Mouse (Mus musculus): ENCODE data around the gene Msmp. TPM values are rescaled to one million over a fixed set of nuclear protein-coding genes. Genes with fewer than 3 reads are reported as not detected.
A peak's percentile ranks its signal among the peaks of the same experiment; 100 is the strongest.

The Msmp gene
- 0.15 and 0.34 TPM in 2 replicates for polyA plus RNA-seq (2012; rRNA removed)

DNA sequence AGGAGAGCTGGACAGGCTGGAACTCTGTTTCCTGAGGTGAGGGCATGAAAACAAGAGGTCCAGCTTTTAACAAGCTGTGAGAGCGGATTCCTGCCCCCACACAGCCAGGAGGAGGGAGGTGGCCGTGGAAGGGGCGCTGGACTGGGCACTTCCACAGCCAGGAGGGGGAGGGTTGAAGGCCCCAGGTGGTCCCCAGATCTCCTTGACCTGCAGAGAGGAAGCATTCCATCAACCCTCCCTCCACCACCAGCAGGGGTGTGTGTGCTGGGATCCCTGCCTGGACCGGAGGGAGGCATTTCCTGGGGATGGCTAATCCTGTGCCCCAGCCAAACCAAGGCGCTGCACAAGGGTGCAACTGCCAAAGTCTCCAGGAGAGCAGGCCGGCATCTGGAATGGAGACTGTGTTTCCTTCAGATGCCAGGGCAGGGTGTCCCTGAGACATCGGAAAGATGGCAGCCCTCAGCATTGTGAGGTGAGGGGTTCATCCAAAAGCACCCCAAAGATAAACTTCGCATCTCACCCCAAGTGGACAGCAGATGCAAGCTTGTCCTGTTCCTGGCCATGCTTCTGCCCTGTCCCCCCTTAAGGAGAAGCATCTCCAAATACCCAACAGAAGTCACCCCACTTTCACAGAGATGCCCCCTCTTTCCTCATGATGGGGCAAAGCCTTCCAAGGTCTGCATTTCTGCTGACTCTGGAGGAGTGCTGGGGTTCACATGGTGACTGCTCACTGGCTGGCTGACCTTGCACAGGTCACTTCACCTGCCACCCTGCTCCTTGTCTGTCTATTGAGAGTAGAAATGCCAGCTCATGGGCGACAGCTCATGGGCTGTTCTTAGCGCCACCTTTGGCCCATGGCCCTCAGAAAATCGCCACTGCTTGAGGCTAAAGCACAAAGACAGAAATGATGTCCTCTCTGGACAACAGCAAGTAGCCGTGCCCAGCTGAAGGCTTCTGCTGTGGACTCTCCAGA, at the start of gene Msmp:
Gene Msmp (minus strand): TSS at position 51 of the 973 bp plus-strand sequence.
- TF ChIP-seq CTCF (IDR thresholded peaks at IDR 0.05; ENCODE audit: extremely low read depth, insufficient read depth, low read length), result no peak
- 0 out of 2 replicates have a peak, but pooled peaks have one; percentile 4 for TF ChIP-seq POLR2A (IDR thresholded peaks at IDR 0.05; ENCODE audit: extremely low read depth, insufficient read depth, low read length)
- peaks cover 2% of the 10 kb centered on the region for H3K4me1 ChIP-seq (ENCODE audit: control insufficient read depth, insufficient read depth, low read length)
- no peak within 1 kb of the TSS for H3K4me3 ChIP-seq (ENCODE audit: insufficient read depth, low read length)
- H3K27ac ChIP-seq (ENCODE audit: insufficient read depth, low read length), result no peak within 1 kb of the TSS

DNA sequence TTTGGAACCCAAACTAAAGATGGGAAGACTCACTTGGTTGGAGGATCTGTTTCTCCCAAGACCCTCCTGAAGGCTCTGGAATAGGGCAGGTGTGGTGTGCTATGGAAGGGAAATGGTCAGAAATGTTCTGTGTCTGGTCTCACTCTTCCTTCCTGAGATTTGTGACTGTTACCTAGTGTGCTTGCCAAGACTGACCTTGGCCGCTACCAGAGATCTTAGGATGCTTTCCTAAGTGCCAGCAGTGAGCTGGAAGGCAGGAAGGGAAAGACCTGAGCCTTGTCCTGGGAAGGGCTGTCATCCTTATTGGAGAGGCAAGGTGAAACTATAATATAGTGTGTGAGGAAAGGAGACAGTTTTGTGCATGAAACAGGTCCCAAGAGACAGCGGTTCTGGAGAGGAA, 49.4 kb upstream of the Msmp start:
- Histone ChIP-seq H3K4me3 (ENCODE audit: insufficient read depth, low read length) (no peak overlapping the region), H3K27ac (ENCODE audit: insufficient read depth, low read length) (no peak overlapping the region), H3K4me1 (ENCODE audit: control insufficient read depth, insufficient read depth, low read length) (no peaks in the 10 kb centered on the region)
- TF ChIP-seq POLR2A (IDR thresholded peaks at IDR 0.05; ENCODE audit: extremely low read depth, insufficient read depth, low read length) (no peak), CTCF (IDR thresholded peaks at IDR 0.05; ENCODE audit: extremely low read depth, insufficient read depth, low read length) (no peak)

DNA sequence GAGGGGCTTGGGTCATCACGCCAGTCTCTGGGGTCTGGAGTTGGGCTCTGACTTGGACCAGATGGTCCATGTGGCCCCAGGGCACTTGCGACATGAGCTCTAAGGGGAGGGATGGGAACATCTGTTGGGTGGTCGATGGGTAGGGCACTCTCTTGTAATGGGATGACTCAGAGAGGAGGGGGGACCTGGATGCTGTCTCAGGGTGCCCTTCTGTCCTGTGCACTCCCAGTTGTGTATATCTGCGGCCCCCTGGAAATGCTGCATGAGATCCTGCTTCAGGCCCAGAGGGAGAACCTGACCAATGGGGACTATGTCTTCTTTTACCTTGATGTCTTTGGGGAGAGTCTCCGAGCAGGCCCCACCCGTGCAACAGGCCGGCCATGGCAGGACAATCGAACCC, 49.0 kb upstream of the Msmp start:
- Histone ChIP-seq H3K4me1 (ENCODE audit: control insufficient read depth, insufficient read depth, low read length) (no peaks in the 10 kb centered on the region), H3K4me3 (ENCODE audit: insufficient read depth, low read length) (no peak overlapping the region), H3K27ac (ENCODE audit: insufficient read depth, low read length) (no peak overlapping the region)
- TF ChIP-seq CTCF (IDR thresholded peaks at IDR 0.05; ENCODE audit: extremely low read depth, insufficient read depth, low read length) (no peak), POLR2A (IDR thresholded peaks at IDR 0.05; ENCODE audit: extremely low read depth, insufficient read depth, low read length) (no peak)

DNA sequence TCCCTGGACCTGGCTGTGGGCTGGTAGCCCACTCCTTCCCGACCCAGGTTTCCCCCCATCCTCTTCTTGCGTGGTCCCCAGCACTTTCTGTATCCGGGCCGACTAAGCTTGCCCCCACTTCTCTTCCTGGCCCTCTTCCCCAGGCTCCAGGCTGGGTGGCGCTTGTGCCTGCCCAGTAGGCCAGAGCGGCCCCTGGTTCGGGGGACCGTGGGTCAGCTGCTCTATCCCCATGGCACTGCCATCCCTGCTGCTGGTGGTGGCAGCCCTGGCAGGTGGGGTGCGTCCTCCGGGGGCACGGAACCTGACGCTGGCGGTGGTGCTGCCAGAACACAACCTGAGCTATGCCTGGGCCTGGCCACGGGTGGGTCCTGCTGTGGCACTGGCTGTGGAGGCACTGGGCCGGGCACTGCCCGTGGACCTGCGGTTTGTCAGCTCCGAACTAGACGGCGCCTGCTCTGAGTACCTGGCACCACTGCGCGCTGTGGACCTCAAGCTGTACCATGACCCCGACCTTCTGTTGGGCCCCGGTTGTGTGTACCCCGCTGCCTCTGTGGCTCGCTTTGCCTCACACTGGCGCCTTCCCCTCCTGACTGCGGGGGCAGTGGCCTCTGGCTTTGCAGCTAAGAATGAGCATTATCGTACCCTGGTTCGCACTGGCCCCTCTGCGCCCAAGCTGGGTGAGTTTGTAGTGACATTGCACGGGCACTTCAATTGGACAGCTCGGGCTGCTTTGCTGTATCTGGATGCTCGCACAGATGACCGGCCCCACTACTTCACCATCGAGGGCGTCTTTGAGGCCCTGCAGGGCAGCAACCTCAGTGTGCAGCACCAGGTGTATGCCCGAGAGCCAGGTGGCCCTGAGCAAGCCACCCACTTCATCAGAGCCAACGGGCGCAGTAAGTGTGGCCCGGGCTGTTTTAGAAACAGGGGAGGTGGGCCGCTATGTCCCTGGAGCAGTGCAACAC, 47.9 kb upstream of the Msmp start:
- peak overlapping the region; percentile 83 for H3K4me3 ChIP-seq (ENCODE audit: insufficient read depth, low read length)
- H3K27ac ChIP-seq (ENCODE audit: insufficient read depth, low read length), result no peak overlapping the region
- TF ChIP-seq POLR2A (IDR thresholded peaks at IDR 0.05; ENCODE audit: extremely low read depth, insufficient read depth, low read length) (no peak), CTCF (IDR thresholded peaks at IDR 0.05; ENCODE audit: extremely low read depth, insufficient read depth, low read length) (no peak)
- H3K4me1 ChIP-seq (ENCODE audit: control insufficient read depth, insufficient read depth, low read length), result no peaks in the 10 kb centered on the region

DNA sequence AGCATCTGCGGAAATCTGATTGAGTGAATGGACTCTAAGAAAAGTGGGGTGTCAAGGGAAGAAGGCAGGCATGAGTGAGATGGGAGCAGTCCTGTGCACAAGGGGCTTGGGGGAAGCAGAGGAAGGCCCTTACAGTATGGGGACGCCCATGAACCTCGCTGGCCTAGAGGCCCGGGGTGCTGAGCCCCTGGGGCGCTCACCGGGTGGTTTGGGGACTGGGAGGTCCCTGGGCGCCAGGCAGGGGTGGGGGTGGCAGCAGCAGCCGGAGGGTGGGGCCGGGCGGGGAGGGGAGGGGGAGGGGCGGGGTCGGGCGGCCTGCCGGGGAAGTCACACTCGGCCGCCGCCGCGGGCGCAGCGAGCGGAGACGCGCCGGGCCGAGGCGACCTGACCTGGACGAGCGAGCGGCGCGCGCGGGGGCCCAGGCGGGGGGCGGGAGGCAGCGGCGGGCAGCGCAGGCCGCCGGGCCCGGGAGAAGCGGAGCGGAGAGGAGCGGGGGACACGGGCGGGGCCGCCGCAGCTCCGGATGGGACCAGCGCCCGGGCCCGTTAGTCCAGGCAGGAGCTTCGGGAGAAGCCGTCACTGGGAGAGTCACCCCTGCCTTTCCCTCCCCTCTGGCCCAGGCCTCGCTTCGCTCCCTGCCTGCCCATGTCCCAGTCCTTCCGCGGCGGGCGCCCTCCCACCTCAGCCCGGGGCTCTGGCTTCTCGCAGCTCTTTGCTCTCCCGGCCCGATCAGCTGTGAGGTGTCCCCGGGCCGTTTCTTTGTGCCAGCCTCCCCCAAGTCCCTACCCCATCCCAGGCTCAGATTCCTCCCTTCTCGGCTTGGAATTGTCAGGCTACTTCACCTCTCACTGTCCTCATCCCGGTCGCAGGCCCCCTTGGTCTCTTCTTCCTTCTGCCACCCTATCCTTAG, 47.0 kb upstream of the Msmp start, which contains the start of gene Npr2:
Gene Npr2 (plus strand): TSS at position 890 of the 910 bp plus-strand sequence.
- peak within 1 kb of the TSS; percentile 83 for H3K4me3 ChIP-seq (ENCODE audit: insufficient read depth, low read length)
- H3K4me1 ChIP-seq (ENCODE audit: control insufficient read depth, insufficient read depth, low read length), result no peaks in the 10 kb centered on the region
- peak within 1 kb of the TSS; percentile 82; the same call in 1 of the 2 replicates for H3K27ac ChIP-seq (ENCODE audit: insufficient read depth, low read length)
- TF ChIP-seq POLR2A (IDR thresholded peaks at IDR 0.05; ENCODE audit: extremely low read depth, insufficient read depth, low read length), result no peak
- no peak for TF ChIP-seq CTCF (IDR thresholded peaks at IDR 0.05; ENCODE audit: extremely low read depth, insufficient read depth, low read length)

DNA sequence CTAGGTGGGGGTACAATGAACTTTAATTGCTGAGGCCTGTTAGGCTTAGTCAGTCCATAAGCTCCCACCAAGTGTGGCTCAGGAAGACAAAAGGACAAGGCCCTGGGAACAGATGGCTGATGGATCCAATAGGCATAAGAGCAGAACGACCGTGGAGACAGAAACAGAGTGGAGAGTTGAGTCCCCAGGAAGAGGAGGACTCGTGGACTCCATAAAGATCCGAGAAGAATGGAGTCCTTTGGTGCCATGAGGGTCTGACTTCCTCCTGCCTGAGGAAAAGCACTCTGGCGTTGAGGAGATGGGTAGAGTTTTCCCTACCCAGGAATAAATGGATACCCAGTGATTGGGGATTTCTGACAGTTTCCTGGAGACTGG, 46.4 kb upstream of the Msmp start:
- H3K4me1 ChIP-seq (ENCODE audit: control insufficient read depth, insufficient read depth, low read length), result no peaks in the 10 kb centered on the region
- H3K27ac ChIP-seq (ENCODE audit: insufficient read depth, low read length), result no peak overlapping the region
- TF ChIP-seq POLR2A (IDR thresholded peaks at IDR 0.05; ENCODE audit: extremely low read depth, insufficient read depth, low read length) (no peak), CTCF (IDR thresholded peaks at IDR 0.05; ENCODE audit: extremely low read depth, insufficient read depth, low read length) (no peak)
- H3K4me3 ChIP-seq (ENCODE audit: insufficient read depth, low read length), result peak overlapping the region; percentile 83; the same call in 1 of the 2 replicates

DNA sequence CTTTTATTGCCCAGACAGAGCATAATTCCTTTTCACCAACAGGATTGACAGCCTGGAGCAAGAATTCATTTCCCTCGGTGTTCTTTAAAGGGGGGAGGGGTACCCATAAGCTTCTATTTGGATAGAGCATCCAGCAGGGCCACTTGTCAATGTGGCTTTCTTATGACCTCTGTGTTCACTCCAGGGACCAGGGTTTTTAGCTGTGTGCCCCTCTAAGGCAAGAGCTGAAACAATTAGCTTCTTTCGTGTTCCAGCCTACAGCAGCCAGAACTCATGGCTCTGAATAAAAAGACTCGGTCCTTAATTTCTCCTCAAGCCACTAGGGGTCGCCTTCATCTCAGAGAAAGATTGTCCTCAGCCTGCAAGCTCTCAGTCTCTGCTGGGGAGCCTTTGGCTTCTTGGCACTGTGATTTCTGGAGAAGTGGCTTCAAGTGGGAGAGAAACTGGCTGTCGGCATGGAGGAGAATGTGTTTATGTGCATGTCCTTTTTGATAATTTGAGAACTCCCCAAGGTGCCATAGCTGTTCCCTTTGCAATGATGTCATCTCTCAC, 45.8 kb upstream of the Msmp start:
- Histone ChIP-seq H3K27ac (ENCODE audit: insufficient read depth, low read length) (no peak overlapping the region), H3K4me3 (ENCODE audit: insufficient read depth, low read length) (no peak overlapping the region), H3K4me1 (ENCODE audit: control insufficient read depth, insufficient read depth, low read length) (no peaks in the 10 kb centered on the region)
- TF ChIP-seq CTCF (IDR thresholded peaks at IDR 0.05; ENCODE audit: extremely low read depth, insufficient read depth, low read length), result peak; percentile 81
- TF ChIP-seq POLR2A (IDR thresholded peaks at IDR 0.05; ENCODE audit: extremely low read depth, insufficient read depth, low read length), result peak; percentile 43; the same call in 1 of the 2 replicates

DNA sequence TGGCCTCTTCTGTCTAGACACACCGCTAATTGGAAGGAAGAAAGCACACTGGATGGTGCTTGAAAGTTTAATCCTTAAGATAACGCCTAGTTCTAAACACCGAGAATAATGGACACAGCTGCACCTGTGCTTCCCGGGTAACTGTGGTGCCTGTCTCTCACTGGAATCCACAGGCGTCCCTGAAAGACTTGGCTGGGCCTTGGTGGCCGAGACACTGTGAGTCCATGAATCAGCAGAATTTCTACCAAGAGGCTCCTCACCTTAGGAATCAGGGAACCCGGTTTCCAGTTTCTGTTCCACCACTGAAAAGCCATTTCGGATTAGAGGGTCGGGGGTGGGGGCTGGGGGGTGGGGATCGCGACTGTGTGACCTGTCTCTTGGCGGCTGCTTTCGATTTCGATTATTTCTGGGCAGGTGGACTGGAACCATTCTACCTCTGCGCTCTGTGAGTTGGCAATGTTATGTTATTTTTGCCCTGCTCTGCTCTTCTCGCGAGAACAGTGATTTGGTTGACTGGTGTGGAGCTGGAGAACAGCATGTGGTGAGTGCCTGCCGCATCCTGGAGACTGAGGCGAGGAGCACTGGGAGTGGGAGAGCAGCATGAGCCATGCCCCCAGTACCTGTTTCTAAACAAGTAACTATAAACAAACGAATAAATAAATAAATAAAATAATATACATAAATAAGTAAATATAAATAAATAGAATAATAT, 45.0 kb upstream of the Msmp start:
- TF ChIP-seq CTCF (IDR thresholded peaks at IDR 0.05; ENCODE audit: extremely low read depth, insufficient read depth, low read length), result no peak
- peak; percentile 40; the same call in 1 of the 2 replicates for TF ChIP-seq POLR2A (IDR thresholded peaks at IDR 0.05; ENCODE audit: extremely low read depth, insufficient read depth, low read length)
- no peak overlapping the region for H3K27ac ChIP-seq (ENCODE audit: insufficient read depth, low read length)
- no peak overlapping the region for H3K4me3 ChIP-seq (ENCODE audit: insufficient read depth, low read length)
- no peaks in the 10 kb centered on the region for H3K4me1 ChIP-seq (ENCODE audit: control insufficient read depth, insufficient read depth, low read length)
